Mouse (Mus musculus) CD4-positive, CD25-positive, alpha-beta regulatory T cell, adult 2 months (primary cell): Measurements from ENCODE around the gene Pccb.

Experiments
- DNase-seq: peaks from one replicate; pipeline ENCODE4 v3.0.0-alpha.2; 2012; ENCODE audit warnings: low read depth, low spot score

The Pccb gene

GRCm38 (mm10) chr9:101034448-101035098, at the start of gene Pccb:
Gene Pccb (minus strand): TSS chr9:101034898.
- peak; percentile 99 for DNase-seq

GRCm38 (mm10) chr9:101083728-101084127, 49.0 kb upstream of the Pccb start:
- DNase-seq: no peak

GRCm38 (mm10) chr9:101080046-101080685, 45.5 kb upstream of the Pccb start:
- DNase-seq: peak; percentile 36

- peak; percentile 44 for DNase-seq
These were observed 43.9 kb upstream of the Pccb start for GRCm38 (mm10) chr9:101078579-101078978.

- no peak for DNase-seq
These were observed 42.8 kb upstream of the Pccb start for GRCm38 (mm10) chr9:101077486-101077885.

GRCm38 (mm10) chr9:101076095-101076875, 41.6 kb upstream of the Pccb start:
- peak; percentile 58 for DNase-seq

- no peak for DNase-seq
These were observed 41.0 kb upstream of the Pccb start for GRCm38 (mm10) chr9:101075694-101076093.

- DNase-seq: peak; percentile 51
These were observed 40.4 kb upstream of the Pccb start for GRCm38 (mm10) chr9:101075091-101075581.

- DNase-seq: peak; percentile 94
These were observed 39.8 kb upstream of the Pccb start for GRCm38 (mm10) chr9:101074332-101075021.

GRCm38 (mm10) chr9:101073987-101074331, 39.3 kb upstream of the Pccb start, which contains the start of gene Msl2:
Gene Msl2 (plus strand): TSS chr9:101074101.
- DNase-seq: no peak

GRCm38 (mm10) chr9:101073041-101073986, 38.6 kb upstream of the Pccb start:
- peak; percentile 100 for DNase-seq

GRCm38 (mm10) chr9:101072506-101072905, 37.8 kb upstream of the Pccb start:
- DNase-seq: no peak

GRCm38 (mm10) chr9:101069781-101070180, 35.1 kb upstream of the Pccb start:
- DNase-seq: peak; percentile 42

GRCm38 (mm10) chr9:101065076-101065602, 30.4 kb upstream of the Pccb start:
- no peak for DNase-seq

- no peak for DNase-seq
These were observed 27.6 kb upstream of the Pccb start for GRCm38 (mm10) chr9:101062253-101062780.

GRCm38 (mm10) chr9:101061035-101061434, 26.3 kb upstream of the Pccb start:
- peak; percentile 94 for DNase-seq

- DNase-seq: peak; percentile 55
These were observed 22.5 kb upstream of the Pccb start for GRCm38 (mm10) chr9:101057156-101057555.

GRCm38 (mm10) chr9:101053279-101053678, 18.6 kb upstream of the Pccb start:
- DNase-seq: no peak

- DNase-seq: no peak
These were observed 18.0 kb upstream of the Pccb start for GRCm38 (mm10) chr9:101052691-101053090.

- no peak for DNase-seq
These were observed 17.3 kb upstream of the Pccb start for GRCm38 (mm10) chr9:101052007-101052406.
